Mouse (Mus musculus) lung, postnatal 0 days (tissue): Measurements from ENCODE around the gene Hpn.

Experiments
- CTCF ChIP-seq: IDR thresholded peaks from 2 replicates; pipeline ENCODE4 v1.5.1; 2016; ENCODE audit warnings: antibody characterized with exemption, mild to moderate bottlenecking
- EP300 ChIP-seq: IDR thresholded peaks from 2 replicates; pipeline ENCODE4 v1.6.1; 2016; ENCODE audit warnings: antibody characterized with exemption, mild to moderate bottlenecking, control low read depth

DNA sequence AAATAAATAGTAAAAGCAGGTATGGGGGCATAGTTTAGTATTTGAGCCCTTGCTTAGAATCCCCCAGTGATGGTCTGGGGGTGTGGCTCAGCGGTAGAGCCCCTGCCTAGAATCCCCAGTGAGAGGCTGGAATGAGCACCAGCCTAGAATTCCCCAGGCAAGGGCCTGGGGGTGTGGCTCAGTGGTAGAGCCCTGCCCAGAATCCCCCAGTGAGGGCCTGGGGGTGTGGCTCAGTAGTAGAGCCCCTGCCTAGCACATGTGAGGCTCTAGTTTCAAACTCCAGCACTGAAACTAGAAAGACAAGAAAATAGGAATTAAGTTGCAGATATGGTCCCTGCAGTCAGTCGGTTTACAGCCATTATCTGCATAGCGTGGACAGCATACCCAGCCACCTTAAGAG, 46.7 kb upstream of the Hpn start:
- no peak for TF ChIP-seq CTCF
- TF ChIP-seq EP300 = no peak
